8 mouse cellular contexts compared by ENCODE assay signal in genomic region chr2:156278226-156279017, GRCm38 (mm10). TPM values are rescaled to one million over a fixed set of nuclear protein-coding genes. Genes with fewer than 3 reads are reported as not detected.
DNase-seq lines count a peak whose midpoint lies in the region; ATAC-seq and TF ChIP-seq lines count a peak whose summit lies in the region.

No protein-coding gene starts in this region.

- peaks cover 52% of the 10 kb centered on the region for H3K36me3 ChIP-seq in heart, embryonic 13.5 days
- peaks cover 17% of the 10 kb centered on the region; the same call in 1 of the 2 replicates for H3K36me3 ChIP-seq in kidney, postnatal 0 days (ENCODE audit: insufficient read depth, low read length)
- H3K36me3 ChIP-seq in liver, adult 2 months (ENCODE audit: control insufficient read depth, insufficient read depth, low read length) = peaks cover 10% of the 10 kb centered on the region; the same call in 1 of the 2 replicates

- TF ChIP-seq CTCF in kidney, postnatal 0 days (IDR thresholded peaks at IDR 0.05; ENCODE audit: low read depth) = peak; percentile 96
- TF ChIP-seq CTCF in liver, adult 2 months (IDR thresholded peaks at IDR 0.05; ENCODE audit: low read depth, low read length) = peak; percentile 70

- H3K9me3 ChIP-seq in heart, embryonic 13.5 days = no peaks in the 10 kb centered on the region
- no peaks in the 10 kb centered on the region for H3K9me3 ChIP-seq in kidney, postnatal 0 days (replicated peaks; ENCODE audit: low read length)

- no peak overlapping the region for H3K4me3 ChIP-seq in heart, embryonic 13.5 days
- H3K4me3 ChIP-seq in kidney, postnatal 0 days (replicated peaks; ENCODE audit: low read depth, low read length) = no peak overlapping the region
- H3K4me3 ChIP-seq in liver, adult 2 months (ENCODE audit: insufficient read depth, low read depth, low read length) = no peak overlapping the region

- ATAC-seq in heart, embryonic 13.5 days (ENCODE audit: extremely low read depth, insufficient number of reproducible peaks, low FRiP score, low TSS enrichment) = peak; percentile 37; the same call in 1 of the 2 replicates
- ATAC-seq in kidney, postnatal 0 days (replicated peaks; ENCODE audit: low FRiP score, low read depth) = peak; percentile 77
- ATAC-seq in monocyte, adult 5-6 weeks (replicated peaks; ENCODE audit: insufficient number of reproducible peaks, low FRiP score, low TSS enrichment, poor library complexity, severe bottlenecking) = peak; percentile 85

- H3K27ac ChIP-seq in heart, embryonic 13.5 days (replicated peaks) = peak overlapping the region; percentile 79
- H3K27ac ChIP-seq in kidney, postnatal 0 days = peak overlapping the region; percentile 73
- peak overlapping the region; percentile 22; the same call in 1 of the 2 replicates for H3K27ac ChIP-seq in liver, adult 2 months (replicated peaks; ENCODE audit: insufficient read depth, low read depth, low read length)

- no peaks in the 10 kb centered on the region for H3K79me2 ChIP-seq in liver, adult 2 months (ENCODE audit: control insufficient read depth, insufficient read depth, low read length)

- H3K4me1 ChIP-seq in heart, embryonic 13.5 days = peaks cover 21% of the 10 kb centered on the region
- no peaks in the 10 kb centered on the region for H3K4me1 ChIP-seq in kidney, postnatal 0 days (replicated peaks; ENCODE audit: insufficient read depth, low read length)
- H3K4me1 ChIP-seq in liver, adult 2 months (ENCODE audit: control insufficient read depth, insufficient read depth, low read length) = no peaks in the 10 kb centered on the region

- peak overlapping the region; percentile 44 for H3K9ac ChIP-seq in heart, embryonic 13.5 days
- H3K9ac ChIP-seq in kidney, postnatal 0 days (ENCODE audit: low read depth, low read length) = no peak overlapping the region
- H3K9ac ChIP-seq in liver, adult 2 months (ENCODE audit: low read depth, low read length) = no peak overlapping the region

- no peaks in the 10 kb centered on the region for H3K27me3 ChIP-seq in heart, embryonic 13.5 days (replicated peaks)
- H3K27me3 ChIP-seq in kidney, postnatal 0 days (ENCODE audit: insufficient read depth, low read length) = no peaks in the 10 kb centered on the region
- no peaks in the 10 kb centered on the region for H3K27me3 ChIP-seq in liver, adult 2 months (ENCODE audit: control insufficient read depth, insufficient read depth, low read length)

- 15% methylated on average over 4 of the region's 4 CpGs for WGBS in heart, embryonic 13.5 days
- whole genome bisulfite sequencing in kidney, postnatal 0 days = 49% methylated on average over 4 of the region's 4 CpGs
- 67% methylated on average over 4 of the region's 4 CpGs for WGBS in liver, adult 2 months

- TF ChIP-seq POLR2A in liver, adult 2 months (IDR thresholded peaks at IDR 0.05; ENCODE audit: extremely low read depth, insufficient read depth, low read length) = no peak

- DNase-seq in CD4-positive, CD25-positive, alpha-beta regulatory T cell, adult 2 months (ENCODE audit: low read depth, low spot score) = peak; percentile 89
- peak; percentile 46 for DNase-seq in brain, embryonic 18.5 days (ENCODE audit: low read depth, low spot score)
- DNase-seq in fibroblast of lung, adult 2 months (ENCODE audit: low read depth) = peak; percentile 83
- DNase-seq in kidney, postnatal 0 days (ENCODE audit: low spot score) = peak; percentile 93
- peak; percentile 60 for DNase-seq in liver, adult 2 months (ENCODE audit: extremely low read depth, low read depth, low spot score)
- peak; percentile 74 to 82 for DNase-seq in spleen, postnatal 4 days (ENCODE audit: low spot score in 2 of 2)

- H3K4me2 ChIP-seq in heart, embryonic 13.5 days = no peak overlapping the region
- no peak overlapping the region for H3K4me2 ChIP-seq in kidney, postnatal 0 days (ENCODE audit: low read length)

RNA-seq across cellular contexts. Expression of gene Cnbd2, which starts 33.7 kb away (rescaled TPM):
- 2.5 and 2.9 TPM in 2 replicates for polyA plus RNA-seq in heart, embryonic 13.5 days (2015; fragmentation: Nextera tagmentation; extraction: Ambion mirVana)
- polyA plus RNA-seq in kidney, postnatal 0 days (2015; fragmentation: Nextera tagmentation; extraction: Ambion mirVana) = 14.7 and 16.2 TPM in 2 replicates
- 0.67 and 1.0 TPM in 2 replicates for total RNA-seq in liver, adult 2 months (2014; rRNA removed)
- polyA plus RNA-seq in liver, adult 2 months (2012; rRNA removed) = 0.40 and 0.62 TPM in 2 replicates
- total RNA-seq in monocyte, adult 5-6 weeks (2017) = 11.2 to 25.2 TPM (median 23.5 TPM) in 3 replicates

RNA-seq across cellular contexts. Expression of gene Scand1, which starts 34.1 kb away (rescaled TPM):
- polyA plus RNA-seq in heart, embryonic 13.5 days (2015; fragmentation: Nextera tagmentation; extraction: Ambion mirVana) = 47.0 and 53.3 TPM in 2 replicates
- polyA plus RNA-seq in kidney, postnatal 0 days (2015; fragmentation: Nextera tagmentation; extraction: Ambion mirVana) = 140 and 181 TPM in 2 replicates
- total RNA-seq in liver, adult 2 months (2014; rRNA removed) = 31.1 and 34.3 TPM in 2 replicates
- 65.9 and 81.5 TPM in 2 replicates for polyA plus RNA-seq in liver, adult 2 months (2012; rRNA removed)
- 4.8 to 57.7 TPM (median 47.6 TPM) in 3 replicates for total RNA-seq in monocyte, adult 5-6 weeks (2017)

Comparison
In these comparisons a context has a peak if more than half of its experiments do, and no peak if none do; other contexts are left out.
1. H3K27ac ChIP-seq: peak in every context shown above with its lines; median percentile 79 in heart, embryonic 13.5 days; 73 in kidney, postnatal 0 days; 22 in liver, adult 2 months.